Mouse (Mus musculus): ENCODE data around the gene Cmtm8.

Gene Cmtm8

GRCm38 (mm10) chr9:114844017-114844662, at the start of gene Cmtm8:
Cmtm8 (minus strand) TSS chr9:114844156.
- peak; percentile 9 for DNase-seq (ENCODE audit: low spot score)

GRCm38 (mm10) chr9:114892974-114893373, 49.0 kb upstream of the Cmtm8 start:
- no peak for DNase-seq (ENCODE audit: low spot score)

DNA sequence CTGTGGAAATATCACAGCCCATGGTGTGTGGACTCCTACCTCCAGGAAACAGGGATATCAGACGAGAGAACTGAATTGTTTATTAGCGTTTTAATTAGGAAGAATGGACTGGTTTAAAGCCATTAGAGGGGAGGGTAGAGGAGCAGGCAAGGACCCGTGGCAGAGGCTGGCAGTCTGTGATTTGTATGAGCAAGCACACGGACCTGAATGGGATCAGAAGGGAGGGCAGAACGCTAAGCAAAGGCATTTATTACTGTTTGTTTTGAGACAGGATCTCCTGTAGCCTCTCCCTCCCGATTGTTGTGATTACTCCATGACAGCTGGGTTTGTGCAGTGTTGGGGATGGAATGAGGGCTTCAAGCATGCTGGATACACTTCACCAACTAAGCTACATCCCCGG, 46.4 kb upstream of the Cmtm8 start:
- DNase-seq (ENCODE audit: low spot score), result no peak

DNA sequence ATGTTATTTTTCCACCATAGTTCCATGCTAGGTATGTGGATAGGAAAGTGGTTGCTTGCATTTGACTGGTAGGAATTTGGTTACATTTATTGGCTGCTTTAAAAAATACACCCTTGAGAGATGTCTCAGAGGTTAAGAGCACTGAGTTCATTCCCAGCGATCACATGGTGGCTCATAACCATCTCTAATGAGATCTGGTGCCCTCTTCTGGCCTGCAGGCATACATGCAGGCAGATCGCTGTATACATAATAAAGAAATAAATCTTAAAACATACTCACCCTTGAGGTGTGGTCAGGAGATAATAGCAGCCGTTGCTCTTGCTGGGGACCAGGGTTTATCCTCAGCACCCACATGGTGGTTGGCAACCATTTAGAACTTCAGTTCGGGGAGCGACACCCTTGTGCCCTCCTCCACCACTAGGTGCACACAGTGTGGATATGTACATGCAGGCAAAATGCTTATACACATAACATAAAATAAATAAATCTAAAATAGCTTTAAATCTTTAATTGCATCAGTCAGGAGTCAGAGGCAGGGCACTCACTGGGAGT, 45.0 kb upstream of the Cmtm8 start:
- no peak for DNase-seq (ENCODE audit: low spot score)

- DNase-seq (ENCODE audit: low spot score), result no peak
These were observed 43.7 kb upstream of the Cmtm8 start for GRCm38 (mm10) chr9:114887699-114888098.

DNA sequence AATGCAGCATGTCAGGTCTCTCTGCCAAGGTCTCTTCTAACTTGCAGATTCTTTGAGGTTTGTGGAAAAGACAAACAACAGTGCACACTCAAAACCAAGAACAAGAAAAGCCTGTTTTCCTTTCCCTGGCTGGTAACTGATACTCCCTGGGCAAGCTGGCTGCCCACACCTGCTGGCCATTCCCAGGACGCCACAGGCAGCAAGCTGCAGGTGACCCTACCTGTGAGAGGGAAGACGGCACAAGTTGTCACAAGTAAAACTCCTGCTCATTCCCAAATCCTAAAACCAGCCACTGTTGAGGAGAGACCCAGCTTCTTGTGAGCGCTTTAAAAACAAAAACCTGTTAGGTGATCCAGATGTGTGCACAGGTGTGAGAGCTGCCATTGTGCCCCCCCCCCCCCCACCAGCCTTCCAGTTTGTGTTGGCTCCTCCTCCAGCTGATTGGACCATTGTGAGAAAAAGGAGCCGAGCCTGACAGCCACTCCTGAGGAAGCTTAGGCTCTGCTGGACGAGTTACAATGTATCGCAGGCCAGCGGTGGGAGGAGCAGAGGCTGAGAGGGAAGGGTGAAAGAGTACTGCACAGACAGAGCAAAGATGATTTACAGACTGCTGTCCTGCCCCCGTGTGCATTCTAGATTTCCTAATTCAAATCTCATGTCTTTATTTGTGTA, 42.2 kb upstream of the Cmtm8 start:
- no peak for DNase-seq (ENCODE audit: low spot score)

- no peak for DNase-seq (ENCODE audit: low spot score)
These were observed 41.6 kb upstream of the Cmtm8 start for GRCm38 (mm10) chr9:114885564-114885963.

- no peak for DNase-seq (ENCODE audit: low spot score)
These were observed 38.0 kb upstream of the Cmtm8 start for GRCm38 (mm10) chr9:114881977-114882376.

DNA sequence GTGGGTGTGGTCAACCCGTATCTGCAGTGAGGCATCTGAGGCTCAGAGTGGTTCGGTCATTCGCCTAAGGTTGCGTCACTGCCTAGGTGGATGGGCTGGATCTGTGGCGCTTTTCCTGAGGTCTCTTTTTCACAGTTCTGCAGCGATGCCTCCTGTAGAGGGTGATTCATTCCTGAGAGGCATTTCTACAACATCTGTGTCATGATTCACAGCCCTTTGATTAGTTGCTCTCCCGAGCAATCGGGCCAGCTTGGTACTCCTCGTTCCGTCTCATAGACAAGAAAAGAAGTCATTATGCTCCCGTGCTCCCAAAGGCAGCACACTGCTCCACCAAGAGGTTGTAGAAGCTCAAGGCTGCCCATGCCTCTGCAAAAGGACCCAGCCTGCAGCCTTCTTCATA, 11.4 kb upstream of the Cmtm8 start:
- no peak for DNase-seq (ENCODE audit: low spot score)

DNA sequence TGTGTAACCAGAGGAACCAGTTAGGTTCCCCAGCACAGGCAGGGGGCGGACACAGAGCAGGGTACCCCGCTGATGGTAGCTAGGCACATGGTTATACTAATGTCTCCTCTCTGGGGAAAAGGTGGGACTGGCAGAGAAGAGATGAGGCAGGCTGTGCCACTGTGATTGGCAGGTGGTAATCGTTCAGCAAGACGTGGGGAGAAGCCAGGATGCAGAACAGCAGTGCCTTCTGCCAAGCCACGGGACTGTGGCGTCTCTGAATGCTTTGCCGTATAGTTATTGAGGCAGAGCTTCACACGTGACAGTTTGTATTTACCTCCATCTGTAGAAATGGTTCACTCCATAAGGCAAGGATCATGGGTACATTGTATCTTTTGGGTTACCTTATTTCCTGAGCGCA, 10.7 kb upstream of the Cmtm8 start:
- DNase-seq (ENCODE audit: low spot score), result no peak

- no peak for DNase-seq (ENCODE audit: low spot score)
These were observed 9.4 kb upstream of the Cmtm8 start for GRCm38 (mm10) chr9:114853336-114853735.

GRCm38 (mm10) chr9:114851419-114852190, 7.6 kb upstream of the Cmtm8 start:
- DNase-seq (ENCODE audit: low spot score), result no peak

DNA sequence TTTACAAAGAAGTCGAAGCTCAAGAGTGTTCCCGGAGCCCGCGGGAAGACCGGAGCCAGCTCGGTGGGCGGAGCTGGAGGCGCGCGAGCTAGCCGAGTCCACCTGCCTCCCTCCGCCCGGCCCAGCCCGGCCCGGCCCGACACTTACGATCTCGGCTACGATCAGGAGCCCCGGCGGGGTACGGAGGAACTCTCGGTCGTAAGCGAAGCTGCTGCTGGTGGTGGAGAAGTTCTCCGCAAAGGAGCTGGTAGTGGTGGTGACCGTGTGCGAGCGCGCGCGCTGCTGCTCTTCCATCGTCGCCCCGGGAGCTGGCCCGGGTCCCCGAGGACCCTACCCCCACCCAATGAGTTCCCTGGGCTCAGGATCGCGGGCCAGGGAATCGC, 331 bp downstream of the Cmtm8 start:
- DNase-seq (ENCODE audit: low spot score), result peak; percentile 6

DNA sequence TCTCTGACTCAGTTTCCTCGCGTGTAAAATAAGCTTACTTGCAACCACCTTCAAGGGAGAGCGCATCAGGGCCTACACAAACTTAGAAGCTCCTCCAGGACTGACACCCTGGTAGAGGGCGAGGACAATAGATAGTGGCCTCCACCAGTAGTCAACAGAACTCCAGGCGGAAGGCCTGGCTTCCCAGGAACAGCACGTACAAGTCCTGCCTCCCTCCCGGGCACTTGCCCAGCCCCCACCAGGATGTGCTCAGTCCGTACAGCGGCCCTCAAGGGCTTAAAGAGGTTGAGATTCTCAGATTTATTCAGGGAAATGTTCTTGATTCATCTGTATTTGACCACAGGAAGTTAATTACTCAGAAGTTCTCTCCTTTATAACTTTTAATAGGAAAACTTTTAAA, 1.1 kb downstream of the Cmtm8 start:
- no peak for DNase-seq (ENCODE audit: low spot score)

GRCm38 (mm10) chr9:114842269-114842668, 1.7 kb downstream of the Cmtm8 start:
- DNase-seq (ENCODE audit: low spot score), result no peak

- no peak for DNase-seq (ENCODE audit: low spot score)
These were observed 5.1 kb downstream of the Cmtm8 start for GRCm38 (mm10) chr9:114838870-114839269.

DNA sequence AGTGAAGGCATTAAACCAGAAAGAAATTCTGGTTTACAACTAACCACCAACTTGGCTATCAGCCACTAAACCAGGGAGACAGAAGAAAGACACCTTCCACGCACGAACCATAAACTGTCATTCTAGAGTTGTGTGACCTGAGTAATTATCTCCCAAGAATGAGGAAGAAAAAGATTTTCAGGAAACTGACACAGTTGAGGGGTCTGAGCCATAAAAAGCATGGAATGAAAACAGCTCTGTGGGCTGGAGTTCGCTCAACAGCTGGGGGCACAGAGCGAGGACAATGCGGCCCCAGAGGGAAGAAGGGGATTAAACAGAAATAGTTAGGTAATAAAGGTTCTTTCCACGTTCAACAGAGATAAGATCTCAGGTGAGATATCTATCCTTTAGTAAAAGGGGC, 12.4 kb downstream of the Cmtm8 start:
- DNase-seq (ENCODE audit: low spot score), result no peak

GRCm38 (mm10) chr9:114830351-114830750, 13.6 kb downstream of the Cmtm8 start:
- DNase-seq (ENCODE audit: low spot score), result no peak

DNA sequence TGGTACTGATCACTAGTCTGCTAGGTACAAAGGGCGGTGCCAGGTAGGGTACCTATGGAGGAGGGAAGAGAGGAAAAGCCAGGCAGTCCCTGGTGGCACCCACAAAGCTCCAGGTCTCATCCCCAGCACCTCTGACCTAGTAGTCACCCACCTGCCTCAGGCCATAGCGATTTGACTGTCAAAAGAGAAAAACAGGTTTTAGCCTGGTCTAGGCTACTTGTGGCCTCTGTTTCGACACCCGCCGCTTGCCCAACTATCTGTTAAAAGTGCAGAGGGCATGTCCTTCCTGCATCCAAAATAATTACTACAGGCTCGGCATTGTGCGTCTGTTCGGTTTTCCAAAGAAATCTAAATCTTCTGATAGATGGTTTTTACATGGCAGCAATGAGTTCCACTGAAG, 14.3 kb downstream of the Cmtm8 start:
- no peak for DNase-seq (ENCODE audit: low spot score)

DNA sequence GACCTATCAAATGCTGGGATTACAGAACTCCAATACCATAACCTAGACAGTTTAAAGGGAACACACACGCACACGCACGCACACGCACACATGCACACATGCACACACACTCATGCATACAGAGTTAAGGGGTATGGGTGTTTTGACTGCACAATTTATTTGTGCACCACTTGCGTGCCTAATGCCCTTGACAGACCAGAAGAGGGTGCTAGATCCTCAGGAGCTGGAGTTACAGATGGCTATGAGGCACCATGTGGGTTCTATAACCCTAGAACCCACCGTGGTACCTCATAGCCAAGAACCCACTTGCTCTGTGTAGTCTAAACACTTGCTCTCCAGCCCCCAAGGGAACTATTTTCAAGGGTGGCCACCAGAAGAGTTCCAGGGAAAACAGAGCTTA, 15.6 kb downstream of the Cmtm8 start:
- DNase-seq (ENCODE audit: low spot score), result no peak

- no peak for DNase-seq (ENCODE audit: low spot score)
These were observed 16.6 kb downstream of the Cmtm8 start for GRCm38 (mm10) chr9:114827242-114827852.

DNA sequence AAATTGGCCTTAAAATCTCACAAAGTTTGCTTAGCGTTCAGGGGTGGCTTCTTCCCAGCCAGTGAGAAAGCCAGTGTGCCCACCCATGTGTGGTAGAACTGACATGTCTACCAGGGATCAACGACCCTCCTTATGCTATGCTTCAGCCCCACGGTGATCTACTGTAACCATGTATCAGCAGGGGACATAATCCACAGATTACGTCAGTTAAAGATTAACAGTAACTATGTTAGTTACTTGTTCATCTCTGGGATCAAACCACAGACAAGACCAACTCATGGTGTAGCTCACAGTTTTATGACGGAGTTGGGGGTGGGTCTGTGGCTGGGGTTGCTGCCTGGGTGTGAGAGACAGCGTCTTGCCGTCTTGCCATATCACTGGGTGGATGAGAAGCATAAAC, 19.8 kb downstream of the Cmtm8 start:
- no peak for DNase-seq (ENCODE audit: low spot score)
